Mouse (Mus musculus): ENCODE data around the gene Aldh1l1. TPM values are rescaled to one million over a fixed set of nuclear protein-coding genes. Genes with fewer than 3 reads are reported as not detected.

Aldh1l1 gene
- total RNA-seq, 4 experiments from 2014 or later = 1.8 to 5.1 (median 3.7) TPM

- no peak for DNase-seq (ENCODE audit: low spot score)
Measured at GRCm38 (mm10) chr6:90582331-90582730, 96.1 kb downstream of the Aldh1l1 start.

DNA sequence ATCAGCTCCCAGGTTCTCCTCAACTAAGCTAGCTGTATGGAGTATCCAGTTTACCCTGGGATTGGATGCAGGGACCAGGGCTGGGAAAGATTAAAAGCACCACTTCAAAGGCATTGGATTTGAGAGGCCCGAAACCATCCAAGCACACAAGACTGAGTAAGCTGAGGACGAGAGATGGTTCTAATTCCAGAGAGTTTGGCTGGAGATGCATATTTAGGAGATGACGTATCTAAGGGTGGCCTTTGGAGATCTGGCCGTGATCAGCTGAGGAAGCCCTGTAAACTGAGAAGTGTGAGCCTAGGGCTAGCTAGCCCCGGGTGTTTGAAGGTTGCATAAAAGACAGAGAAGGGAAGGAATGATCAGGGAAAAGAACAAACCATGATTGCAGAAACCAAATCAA, 101.9 kb downstream of the Aldh1l1 start:
- no peak for DNase-seq (ENCODE audit: low spot score)

GRCm38 (mm10) chr6:90590707-90591106, 104.5 kb downstream of the Aldh1l1 start:
- DNase-seq (ENCODE audit: low spot score) = no peak

DNA sequence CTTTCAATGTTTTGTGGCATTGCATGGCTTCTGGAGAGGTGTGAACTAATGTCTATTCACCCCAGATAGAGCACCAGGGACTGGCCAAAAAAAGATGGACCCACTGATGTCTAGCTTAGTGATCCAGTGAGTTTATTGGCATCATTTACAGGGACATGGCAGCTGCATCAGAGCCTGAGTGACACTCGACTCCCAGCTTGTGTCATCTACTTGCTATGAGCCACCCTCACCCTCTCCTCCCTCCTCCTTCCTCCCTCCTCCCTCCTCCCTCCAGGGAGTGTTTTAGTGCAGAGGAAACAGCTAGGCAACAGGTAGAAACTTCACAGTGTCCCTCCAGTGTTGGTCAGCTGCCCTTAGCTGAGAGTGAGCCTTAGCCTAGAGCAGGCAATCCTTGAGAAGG, 108.7 kb downstream of the Aldh1l1 start:
- DNase-seq (ENCODE audit: low spot score) = no peak

- DNase-seq (ENCODE audit: low spot score) = no peak
Measured at GRCm38 (mm10) chr6:90597060-90597459, 110.8 kb downstream of the Aldh1l1 start.

DNA sequence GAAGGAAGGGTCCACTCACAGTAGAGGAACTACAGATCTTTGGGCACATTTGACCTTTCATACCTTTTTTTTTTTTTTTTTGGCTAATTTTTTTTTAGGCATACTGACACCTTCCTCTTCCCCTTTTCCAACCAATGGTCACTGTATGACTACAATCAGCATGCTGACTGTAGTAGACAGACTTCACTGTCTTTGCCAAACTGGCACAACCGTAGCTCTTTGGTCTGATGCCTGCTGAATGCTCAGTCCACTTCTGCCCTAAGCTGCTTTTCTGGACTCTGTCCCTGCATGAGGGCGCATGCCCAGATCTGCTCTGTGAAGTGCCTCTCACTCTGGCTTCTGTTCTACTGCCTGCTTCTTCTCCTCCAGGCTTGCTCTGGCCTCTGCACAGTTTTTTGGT, 111.4 kb downstream of the Aldh1l1 start:
- no peak for DNase-seq (ENCODE audit: low spot score)

GRCm38 (mm10) chr6:90598197-90598596, 112.0 kb downstream of the Aldh1l1 start:
- no peak for DNase-seq (ENCODE audit: low spot score)

DNA sequence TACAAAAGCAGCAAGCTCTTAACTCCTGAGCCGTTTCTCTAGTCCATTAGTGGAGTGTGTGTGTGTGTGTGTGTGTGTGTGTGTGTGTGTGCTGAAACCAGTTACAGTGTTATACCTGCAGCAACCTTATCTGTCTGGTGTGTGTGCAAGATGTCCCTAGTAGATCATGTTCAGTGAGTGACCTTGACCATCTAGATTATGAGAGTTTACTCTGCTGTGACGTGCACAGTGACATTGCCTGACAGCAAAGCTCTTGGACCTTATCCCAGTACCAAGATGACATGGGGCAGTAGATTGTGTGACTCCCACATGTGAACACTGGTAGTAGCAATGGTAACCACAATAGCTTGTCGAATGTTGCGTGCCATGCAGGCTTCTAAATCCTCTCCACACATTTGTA, 114.1 kb downstream of the Aldh1l1 start:
- DNase-seq (ENCODE audit: low spot score) = no peak

- no peak for DNase-seq (ENCODE audit: low spot score)
Measured at GRCm38 (mm10) chr6:90601736-90602135, 115.5 kb downstream of the Aldh1l1 start.

DNA sequence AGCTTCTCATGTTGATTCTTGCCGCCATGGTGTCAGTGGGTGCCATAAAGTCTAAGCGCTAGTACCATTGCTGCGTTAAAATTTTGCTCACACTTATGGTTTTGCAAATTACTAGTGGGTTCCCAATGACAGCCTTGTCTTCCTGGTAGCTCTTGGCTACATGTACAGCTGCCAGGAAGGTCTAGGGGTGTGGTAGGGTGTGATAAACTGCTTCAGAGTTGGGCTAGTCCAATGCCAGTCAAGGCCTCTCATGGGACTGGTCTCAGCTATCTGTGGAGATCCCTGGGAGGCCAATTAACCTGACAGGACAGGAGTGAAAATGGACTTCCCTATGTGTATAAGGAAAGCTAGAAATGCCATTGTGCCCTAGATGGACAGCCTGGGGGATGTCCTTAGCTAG, 116.1 kb downstream of the Aldh1l1 start:
- DNase-seq (ENCODE audit: low spot score) = no peak

DNA sequence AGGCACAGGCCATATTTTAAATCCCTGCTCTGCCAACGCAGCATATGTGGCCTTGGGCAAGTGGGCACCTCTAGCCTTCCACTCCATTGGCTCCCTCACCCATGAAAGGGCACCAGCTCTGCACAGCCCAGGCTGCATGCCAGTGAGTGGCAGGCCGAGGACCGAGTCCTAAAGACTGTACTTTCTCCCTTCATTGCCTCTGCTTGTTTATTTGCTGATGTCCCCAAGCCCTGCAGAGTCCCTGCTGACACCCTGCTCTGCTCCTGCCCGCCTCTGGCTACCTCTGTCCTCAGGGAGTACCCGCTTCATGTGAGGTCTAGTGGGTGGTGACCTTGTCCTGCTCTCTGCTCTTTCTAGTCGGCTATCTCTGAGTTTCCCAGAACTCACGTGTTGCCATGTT, 116.9 kb downstream of the Aldh1l1 start:
- no peak for DNase-seq (ENCODE audit: low spot score)

DNA sequence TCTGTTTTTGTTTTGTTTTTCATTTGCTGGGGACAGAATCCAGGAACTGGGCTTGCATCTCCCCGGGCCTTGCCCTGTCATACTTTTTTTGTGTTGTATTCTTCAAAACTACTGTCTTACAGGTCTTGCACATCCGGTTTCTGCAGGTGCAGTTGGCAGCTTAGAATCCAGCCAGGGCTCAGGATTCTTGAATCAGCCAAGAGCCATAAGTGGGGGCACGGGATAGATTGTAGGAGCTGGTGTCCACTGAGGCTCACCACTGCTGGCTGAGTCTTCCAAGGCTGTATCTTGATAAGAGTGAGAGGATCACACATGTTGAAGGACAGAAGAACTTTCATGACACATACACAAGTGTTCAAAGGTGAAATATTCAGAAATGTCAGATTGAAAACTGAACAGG, 117.9 kb downstream of the Aldh1l1 start:
- no peak for DNase-seq (ENCODE audit: low spot score)

GRCm38 (mm10) chr6:90604533-90605297, 118.5 kb downstream of the Aldh1l1 start, which contains the start of gene Slc41a3:
Gene Slc41a3 (plus strand): TSS chr6:90604725.
- peak; percentile 92 for DNase-seq (ENCODE audit: low spot score)

GRCm38 (mm10) chr6:90605298-90605665, 119.1 kb downstream of the Aldh1l1 start:
- DNase-seq (ENCODE audit: low spot score) = no peak

- DNase-seq (ENCODE audit: low spot score) = peak; percentile 72
Measured at GRCm38 (mm10) chr6:90606538-90606937, 120.3 kb downstream of the Aldh1l1 start.

DNA sequence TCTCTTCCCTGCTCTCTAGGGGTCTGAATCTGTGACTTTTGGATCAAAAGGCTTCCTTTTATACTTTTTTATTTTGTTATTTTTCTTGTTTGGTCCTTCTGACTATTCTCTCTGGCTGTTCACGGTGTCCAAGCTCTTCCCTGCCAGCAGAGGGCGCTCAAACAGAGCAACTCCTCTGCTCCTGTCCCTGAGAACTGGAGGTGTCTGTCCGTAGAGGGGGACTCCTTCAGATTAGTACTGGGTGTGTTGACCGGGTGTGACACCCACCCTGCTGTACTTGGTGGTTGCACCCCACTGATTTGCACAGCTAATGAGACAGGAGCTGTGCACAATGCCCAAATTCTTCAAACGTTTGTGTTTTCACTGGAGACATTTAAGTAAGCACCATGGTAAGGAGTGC, 121.0 kb downstream of the Aldh1l1 start:
- DNase-seq (ENCODE audit: low spot score) = no peak

DNA sequence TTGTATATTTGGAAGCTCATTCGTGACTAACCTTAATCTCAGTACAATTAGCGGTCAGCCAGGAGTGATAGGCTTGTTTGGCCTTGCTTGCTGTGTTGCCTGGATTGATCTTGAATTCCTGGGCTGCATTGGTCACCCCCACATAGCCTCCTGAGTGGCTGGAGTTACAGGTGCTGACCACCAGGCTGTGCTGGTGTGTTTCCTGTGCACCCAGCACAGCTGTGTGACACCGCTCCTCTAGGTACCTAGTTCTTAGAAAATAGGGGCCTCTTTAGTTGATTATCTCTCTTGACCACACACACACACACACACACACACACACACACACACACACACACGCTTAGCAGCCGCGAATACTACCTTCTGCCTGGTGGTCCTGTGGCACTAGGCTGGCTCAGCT, 122.0 kb downstream of the Aldh1l1 start:
- no peak for DNase-seq (ENCODE audit: low spot score)

- no peak for DNase-seq (ENCODE audit: low spot score)
Measured at GRCm38 (mm10) chr6:90610248-90610647, 124.0 kb downstream of the Aldh1l1 start.

DNA sequence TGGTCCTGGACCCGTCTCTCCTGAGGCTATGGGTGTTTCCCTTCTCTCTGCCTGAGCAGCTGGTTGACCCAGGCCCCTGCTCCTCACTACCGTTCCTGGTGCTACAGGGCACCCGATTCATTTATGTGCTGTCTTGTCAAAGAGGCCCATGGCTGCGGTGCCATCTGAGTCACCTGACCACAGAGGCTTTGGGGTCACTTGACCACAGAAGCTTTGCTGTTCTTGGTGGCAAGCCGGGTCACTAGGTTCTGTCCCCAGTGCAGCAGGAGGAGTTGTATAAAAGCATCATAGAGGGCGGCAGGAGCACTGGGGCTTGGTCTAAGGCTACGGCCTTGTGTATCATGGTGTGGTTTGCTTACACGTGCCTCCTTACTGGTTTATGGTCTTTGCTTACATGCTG, 127.0 kb downstream of the Aldh1l1 start:
- DNase-seq (ENCODE audit: low spot score) = no peak

- DNase-seq (ENCODE audit: low spot score) = no peak
Measured at GRCm38 (mm10) chr6:90615362-90615761, 129.1 kb downstream of the Aldh1l1 start.

DNA sequence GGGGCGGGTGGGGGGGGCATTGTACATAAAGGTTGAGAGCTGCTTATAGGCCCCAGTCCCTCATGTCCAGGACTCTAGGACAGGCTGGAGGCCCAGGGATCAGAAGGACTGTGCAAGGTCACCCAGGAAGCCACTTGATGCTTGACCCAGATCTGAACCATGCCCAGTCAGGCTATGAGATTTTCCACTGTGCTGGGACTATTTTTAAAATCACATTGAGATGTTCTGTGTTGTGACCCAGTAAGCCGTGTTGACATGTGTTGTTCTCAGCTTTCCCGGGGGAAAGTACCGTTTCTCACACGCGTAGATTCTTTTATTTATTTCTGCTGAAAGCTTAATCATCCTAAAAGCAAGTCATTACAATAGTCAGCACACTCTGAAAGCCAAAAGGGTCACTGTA, 129.8 kb downstream of the Aldh1l1 start:
- peak; percentile 65 for DNase-seq (ENCODE audit: low spot score)

GRCm38 (mm10) chr6:90616481-90616880, 130.3 kb downstream of the Aldh1l1 start:
- no peak for DNase-seq (ENCODE audit: low spot score)

DNA sequence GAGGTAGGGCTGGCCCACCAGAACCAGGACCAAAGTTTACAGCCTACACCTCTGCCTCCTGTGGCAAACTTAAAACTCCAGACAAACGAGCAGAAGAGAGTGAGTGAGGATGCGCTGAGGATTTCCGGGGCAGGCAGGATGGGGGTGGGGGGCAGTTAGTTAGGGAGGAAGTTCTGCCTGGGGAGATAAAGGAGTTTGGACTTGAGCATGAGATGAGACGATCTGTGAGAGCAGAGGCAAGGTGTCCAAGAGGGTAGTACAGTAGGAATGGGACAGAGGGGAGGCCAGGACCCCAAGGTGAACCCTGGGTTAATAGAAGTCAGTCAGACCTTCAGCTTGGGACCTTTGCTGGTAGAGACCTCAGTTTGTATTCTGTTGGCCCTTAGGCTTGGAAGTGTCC, 132.0 kb downstream of the Aldh1l1 start:
- DNase-seq (ENCODE audit: low spot score) = no peak

All from heart, adult 8-10 months (tissue).